Comparison of ENCODE assay signal across 18 mouse cellular contexts in the genomic region with DNA sequence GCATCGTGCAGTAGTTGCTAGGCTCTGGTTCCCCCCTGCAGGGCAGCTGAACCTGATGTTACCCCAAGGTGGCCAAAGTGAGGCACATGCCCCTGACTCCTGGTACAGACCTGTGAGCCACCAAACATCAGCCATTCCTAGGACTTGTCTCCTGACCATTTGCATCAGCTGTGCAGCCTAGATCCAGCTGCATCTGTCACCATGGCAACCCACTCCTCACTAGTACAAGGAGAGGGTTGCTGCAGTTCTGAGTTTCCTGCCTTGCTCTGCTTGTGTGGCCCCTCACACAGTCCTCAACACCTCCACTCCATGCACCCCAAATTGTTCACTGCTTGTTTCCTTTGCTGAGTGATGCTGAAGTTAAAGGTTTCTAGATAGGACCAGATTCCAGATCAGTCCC.
A peak's percentile ranks its signal among the peaks of the same experiment; 100 is the strongest.
DNase-seq lines count a peak whose midpoint lies in the region; ATAC-seq lines count a peak whose summit lies in the region.
"Had no signal": no experiment of that assay in that cellular context is flagged by ENCODE, and none has a peak within 500 bp of the region (broad histone marks: within the 10 kb centered on the region; RNA-seq: fewer than 3 reads in every experiment).

No protein-coding gene starts in this region.

- H3K9me3 ChIP-seq in hindbrain, embryonic 11.5 days (ENCODE audit: control insufficient read depth, low read length): no peaks in the 10 kb centered on the region
- H3K9me3 ChIP-seq in hindbrain, embryonic 10.5 days: no peaks in the 10 kb centered on the region
- no peaks in the 10 kb centered on the region for H3K9me3 ChIP-seq in hindbrain, embryonic 13.5 days
- no peaks in the 10 kb centered on the region for H3K9me3 ChIP-seq in midbrain, embryonic 16.5 days (replicated peaks; ENCODE audit: control insufficient read depth, low read length, poor library complexity, severe bottlenecking)
- H3K9me3 ChIP-seq: heart, embryonic 15.5 days; limb, embryonic 13.5 days; liver, embryonic 13.5 days; lung, embryonic 15.5 days had no signal

- no peak for ATAC-seq in hindbrain, embryonic 11.5 days (ENCODE audit: low FRiP score)
- ATAC-seq in hindbrain, embryonic 13.5 days (ENCODE audit: low FRiP score): no peak; the same call in 1 of the 2 replicates
- ATAC-seq in midbrain, embryonic 16.5 days: peak; percentile 73

- H3K4me3 ChIP-seq in hindbrain, embryonic 11.5 days (ENCODE audit: low read depth, low read length): no peak overlapping the region
- H3K4me3 ChIP-seq in hindbrain, embryonic 10.5 days: no peak overlapping the region
- no peak overlapping the region for H3K4me3 ChIP-seq in hindbrain, embryonic 13.5 days
- H3K4me3 ChIP-seq in midbrain, embryonic 16.5 days (ENCODE audit: low read depth, low read length): no peak overlapping the region
- H3K4me3 ChIP-seq: heart, embryonic 15.5 days; limb, embryonic 13.5 days; liver, embryonic 13.5 days; lung, embryonic 15.5 days had no signal

- no peak overlapping the region for H3K27ac ChIP-seq in hindbrain, embryonic 11.5 days (ENCODE audit: low read depth, low read length)
- H3K27ac ChIP-seq in hindbrain, embryonic 10.5 days: no peak overlapping the region
- H3K27ac ChIP-seq in hindbrain, embryonic 13.5 days: no peak overlapping the region
- H3K27ac ChIP-seq in midbrain, embryonic 16.5 days (ENCODE audit: low read length): no peak overlapping the region
- H3K27ac ChIP-seq: heart, embryonic 15.5 days; limb, embryonic 13.5 days; liver, embryonic 13.5 days; lung, embryonic 15.5 days; macrophage had no signal

- no peaks in the 10 kb centered on the region for H3K4me1 ChIP-seq in hindbrain, embryonic 11.5 days (replicated peaks; ENCODE audit: control insufficient read depth, insufficient read depth, low read length)
- peaks cover 11% of the 10 kb centered on the region for H3K4me1 ChIP-seq in hindbrain, embryonic 10.5 days (replicated peaks)
- H3K4me1 ChIP-seq in hindbrain, embryonic 13.5 days (replicated peaks): peaks cover 15% of the 10 kb centered on the region
- peaks cover 10% of the 10 kb centered on the region for H3K4me1 ChIP-seq in midbrain, embryonic 16.5 days (ENCODE audit: control insufficient read depth, insufficient read depth, low read length)

- peaks cover 9% of the 10 kb centered on the region for H3K27me3 ChIP-seq in hindbrain, embryonic 11.5 days (ENCODE audit: control insufficient read depth, insufficient read depth, low read length)
- H3K27me3 ChIP-seq in hindbrain, embryonic 10.5 days (ENCODE audit: insufficient read depth, poor library complexity, severe bottlenecking): peaks cover 23% of the 10 kb centered on the region
- peaks cover 12% of the 10 kb centered on the region for H3K27me3 ChIP-seq in hindbrain, embryonic 13.5 days
- peaks cover 11% of the 10 kb centered on the region for H3K27me3 ChIP-seq in midbrain, embryonic 16.5 days (ENCODE audit: control insufficient read depth, insufficient read depth, low read depth, low read length)

- no peaks in the 10 kb centered on the region for H3K36me3 ChIP-seq in hindbrain, embryonic 11.5 days (ENCODE audit: control insufficient read depth, insufficient read depth, low read length)
- peaks cover 24% of the 10 kb centered on the region for H3K36me3 ChIP-seq in hindbrain, embryonic 10.5 days
- peaks cover 41% of the 10 kb centered on the region for H3K36me3 ChIP-seq in hindbrain, embryonic 13.5 days
- H3K36me3 ChIP-seq in midbrain, embryonic 16.5 days (ENCODE audit: control insufficient read depth, insufficient read depth, low read length): peaks cover 11% of the 10 kb centered on the region; the same call in 1 of the 2 replicates
- H3K36me3 ChIP-seq: heart, embryonic 15.5 days; limb, embryonic 13.5 days; liver, embryonic 13.5 days; lung, embryonic 15.5 days had no signal

- no peak overlapping the region for H3K9ac ChIP-seq in hindbrain, embryonic 11.5 days (ENCODE audit: low read depth, low read length)
- 0 out of 2 replicates have a peak overlapping the region, but pooled peaks have one; percentile 19 for H3K9ac ChIP-seq in hindbrain, embryonic 13.5 days
- no peak overlapping the region for H3K9ac ChIP-seq in midbrain, embryonic 16.5 days (ENCODE audit: low read depth, low read length)
- H3K9ac ChIP-seq: heart, embryonic 15.5 days; limb, embryonic 13.5 days; liver, embryonic 13.5 days; lung, embryonic 15.5 days had no signal

- WGBS in hindbrain, embryonic 11.5 days: 100% methylated on average over 1 of the region's 1 CpGs
- 68% methylated on average over 1 of the region's 1 CpGs for WGBS in hindbrain, embryonic 10.5 days
- WGBS in hindbrain, embryonic 13.5 days: 65% methylated on average over 1 of the region's 1 CpGs
- 60% methylated on average over 1 of the region's 1 CpGs for WGBS in midbrain, embryonic 16.5 days

- peak; percentile 15 for DNase-seq in hindbrain, embryonic 11.5 days (ENCODE audit: low spot score)
- DNase-seq in hindbrain, embryonic 10.5 days (ENCODE audit: low spot score): no peak
- peak; percentile 62 for DNase-seq in brain, adult 2 months (ENCODE audit: low read depth, low spot score)
- DNase-seq in urinary bladder, adult 18-20 months (ENCODE audit: low spot score in 2 of 2): no peak
- DNase-seq in cerebellum, adult 18-20 months: no peak
- DNase-seq: adrenal gland, postnatal 25 days; cerebellum, adult 8-10 months; gastrocnemius, postnatal 10 days; heart, adult 11 months; kidney, adult 11 months; liver, embryonic 13.5 days; thymus, postnatal 25 days had no signal

- no peak overlapping the region for H3K4me2 ChIP-seq in hindbrain, embryonic 11.5 days (replicated peaks; ENCODE audit: low read depth, low read length)
- no peak overlapping the region for H3K4me2 ChIP-seq in hindbrain, embryonic 13.5 days
- no peak overlapping the region for H3K4me2 ChIP-seq in midbrain, embryonic 16.5 days (ENCODE audit: low read length)
- H3K4me2 ChIP-seq: heart, embryonic 15.5 days; limb, embryonic 13.5 days; liver, embryonic 13.5 days; lung, embryonic 15.5 days had no signal

Comparison
In these comparisons a context has a peak if more than half of its experiments do, and no peak if none do; other contexts are left out.
1. DNase-seq: peak in hindbrain, embryonic 11.5 days (single experiment) and brain, adult 2 months (single experiment); none in hindbrain, embryonic 10.5 days (single experiment), urinary bladder, adult 18-20 months (0 of 2) and cerebellum, adult 18-20 months (0 of 2).